Mouse (Mus musculus) urinary bladder, postnatal 4 days (tissue): ENCODE measurements at regions not wholly inside any gene's neighbourhood (a gene's known extent, or its start where the extent isn't known, plus 50 kb on each side); places are given as distances from the start of the nearest gene placed in this dataset.

Experiments
- DNase-seq, 2 experiments: peaks; one replicate each; pipeline ENCODE4 v3.0.0; 2021 to 2022; ENCODE audit warnings: low spot score in 2 of 2

- DNase-seq, result no peak
Observed at GRCm38 (mm10) chr10:111077632-111078031, 67.7 kb upstream of the Zdhhc17 start.

GRCm38 (mm10) chr10:111073851-111074430 lies 64.0 kb upstream of the Zdhhc17 start:
- no peak for DNase-seq

GRCm38 (mm10) chr10:111073262-111073661 lies 63.3 kb upstream of the Zdhhc17 start:
- DNase-seq, result no peak

- DNase-seq, result no peak
Observed at GRCm38 (mm10) chr10:111072554-111072909, 62.6 kb upstream of the Zdhhc17 start.

GRCm38 (mm10) chr10:111071805-111072553 lies 62.0 kb upstream of the Zdhhc17 start:
- no peak for DNase-seq

- no peak for DNase-seq
Observed at GRCm38 (mm10) chr10:111066146-111066545, 56.2 kb upstream of the Zdhhc17 start.

GRCm38 (mm10) chr10:111060626-111061025 lies 50.7 kb upstream of the Zdhhc17 start:
- no peak for DNase-seq
